Mouse (Mus musculus) adrenal gland, adult (tissue): ENCODE measurements around the gene Ptf1a.

ENCODE experiments used
- DNase-seq, 2 experiments: peaks; one replicate each; pipeline ENCODE4 v3.0.0; 2022 to 2023; ENCODE audit warnings: low spot score in 1 of 2; ENCODE audit not compliant: inconsistent age in 2 of 2

Gene Ptf1a

DNA sequence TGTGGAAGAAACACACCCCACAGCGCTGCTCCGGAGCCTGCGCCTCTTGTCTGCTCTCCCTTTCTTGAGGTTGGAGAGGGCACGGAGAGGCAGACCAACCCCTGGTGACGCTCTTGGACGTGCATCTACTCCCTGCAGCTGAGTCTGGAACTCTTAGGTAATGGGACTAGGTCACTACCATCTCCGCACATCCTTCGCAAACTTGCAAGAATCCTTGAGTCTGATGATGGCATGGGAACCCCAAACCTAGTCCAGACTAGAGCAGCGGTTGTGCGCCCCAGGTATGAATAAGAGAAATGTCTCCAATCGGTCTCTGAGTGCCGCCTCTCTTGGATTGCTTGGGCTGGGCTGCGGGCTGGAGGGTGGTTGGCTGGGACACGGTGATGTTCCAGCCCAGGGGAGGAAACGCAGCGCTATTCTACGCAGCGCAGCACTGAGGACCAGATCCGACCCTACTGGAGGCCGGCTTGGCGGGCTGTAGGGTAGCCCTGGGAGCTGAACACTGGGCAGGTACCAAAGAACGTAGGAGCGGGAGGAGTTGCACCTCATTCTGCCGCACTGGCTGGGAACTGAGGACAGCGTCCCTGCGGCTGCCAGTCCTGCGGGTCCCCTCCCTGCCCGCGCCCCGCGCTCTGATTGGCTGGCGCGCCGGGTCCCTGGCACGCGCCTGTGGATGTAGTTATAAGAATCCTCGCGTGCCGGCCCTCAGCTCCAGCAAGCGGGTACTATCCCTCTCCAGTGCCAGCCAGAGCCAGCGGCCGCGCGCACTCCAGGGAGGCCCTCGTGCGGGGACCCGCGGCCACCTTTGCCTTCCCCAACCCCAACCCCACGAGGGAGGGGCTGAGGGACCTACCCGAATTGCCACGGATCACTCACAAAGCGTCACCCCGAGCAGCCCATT lies at the start of gene Ptf1a:
TSS of gene Ptf1a (plus strand) at position 733 of the 901 bp plus-strand sequence.
- peak in 1 of 2 experiments; percentile 22 for DNase-seq

- DNase-seq, result no peak
Observed at GRCm38 (mm10) chr2:19405409-19405808, 40.1 kb upstream of the Ptf1a start.

- DNase-seq, result no peak
Observed at GRCm38 (mm10) chr2:19406531-19406930, 38.9 kb upstream of the Ptf1a start.

GRCm38 (mm10) chr2:19414222-19414965 lies 31.1 kb upstream of the Ptf1a start:
- peak; percentile 32 to 83 for DNase-seq

GRCm38 (mm10) chr2:19415063-19415521 lies 30.4 kb upstream of the Ptf1a start:
- peak in 1 of 2 experiments; percentile 91 for DNase-seq

GRCm38 (mm10) chr2:19416066-19416465 lies 29.4 kb upstream of the Ptf1a start:
- DNase-seq, result no peak

DNA sequence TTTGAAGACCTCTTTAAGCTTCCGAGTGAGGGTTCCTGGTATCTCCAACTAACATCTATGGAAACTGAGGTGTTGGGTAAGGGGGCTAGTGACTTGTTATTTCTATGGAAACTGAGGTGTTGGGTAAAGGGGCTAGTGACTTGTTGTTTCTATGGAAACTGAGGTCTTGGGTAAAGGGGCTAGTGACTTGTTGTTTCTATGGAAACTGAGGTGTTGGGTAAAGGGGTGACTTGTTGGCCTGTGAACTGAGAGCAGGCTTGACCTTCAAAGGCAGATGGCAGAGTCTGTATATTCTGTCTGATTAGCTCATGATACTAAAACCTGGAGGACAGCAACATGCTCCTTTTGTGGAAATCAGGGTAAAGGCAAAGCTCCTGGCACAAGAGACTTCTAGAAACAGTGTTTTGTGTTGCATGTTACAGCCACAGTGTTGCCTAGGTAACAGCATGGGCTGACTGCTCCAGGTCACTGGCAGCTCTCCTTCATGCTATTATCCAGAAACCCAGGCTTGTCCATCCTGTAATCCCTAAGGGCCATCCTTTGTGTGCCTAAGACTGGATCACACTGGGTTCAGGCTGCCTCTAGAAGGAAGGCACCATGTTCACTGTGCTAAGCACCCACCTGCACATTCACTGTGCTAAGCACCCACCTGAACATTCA lies 25.6 kb upstream of the Ptf1a start:
- DNase-seq, result no peak

GRCm38 (mm10) chr2:19422226-19422625 lies 23.2 kb upstream of the Ptf1a start:
- DNase-seq, result no peak

DNA sequence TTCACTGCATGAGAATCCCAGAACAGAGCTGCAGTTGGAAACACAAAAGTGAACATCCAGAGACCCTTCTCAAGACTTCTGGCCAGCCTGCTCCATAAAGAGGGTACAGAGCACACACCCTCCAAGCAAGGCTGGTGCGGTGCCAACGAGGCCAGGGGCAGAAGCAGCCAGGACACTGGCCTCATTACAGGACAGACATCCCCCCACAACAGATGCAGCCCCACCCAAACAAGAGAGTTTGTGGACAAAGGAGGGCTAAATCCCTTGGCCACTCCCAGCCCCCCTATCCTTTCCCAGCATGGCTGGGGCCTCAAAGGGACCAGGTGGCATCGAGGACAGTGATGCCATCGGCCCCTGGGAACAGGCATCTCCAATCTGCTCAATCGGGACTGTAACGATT lies 22.4 kb upstream of the Ptf1a start:
- no peak for DNase-seq

- DNase-seq, result peak; percentile 36 to 70
Observed at GRCm38 (mm10) chr2:19429031-19429430, 16.4 kb upstream of the Ptf1a start.

- DNase-seq, result no peak
Observed at GRCm38 (mm10) chr2:19429691-19430690, 15.5 kb upstream of the Ptf1a start.

DNA sequence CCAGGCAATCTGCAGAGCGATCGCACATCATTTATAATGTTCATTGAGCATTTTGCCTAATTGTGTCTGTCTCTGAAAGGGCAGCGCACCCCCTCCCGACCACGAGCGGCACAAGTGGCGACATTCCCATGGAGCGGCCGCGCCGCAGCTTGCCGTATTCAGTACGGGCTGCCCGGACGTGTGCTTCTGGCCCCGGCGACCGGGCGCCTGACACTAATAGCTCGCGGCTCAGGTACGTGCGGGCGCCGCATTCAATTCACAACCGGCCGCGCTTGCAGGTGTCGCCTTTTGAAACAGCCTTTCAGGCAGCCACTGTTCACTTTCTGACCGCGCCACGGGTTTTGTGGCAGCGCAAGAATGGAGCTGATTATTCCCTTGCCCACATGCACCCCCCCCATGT lies 14.7 kb upstream of the Ptf1a start:
- peak in 1 of 2 experiments; percentile 39 for DNase-seq

DNA sequence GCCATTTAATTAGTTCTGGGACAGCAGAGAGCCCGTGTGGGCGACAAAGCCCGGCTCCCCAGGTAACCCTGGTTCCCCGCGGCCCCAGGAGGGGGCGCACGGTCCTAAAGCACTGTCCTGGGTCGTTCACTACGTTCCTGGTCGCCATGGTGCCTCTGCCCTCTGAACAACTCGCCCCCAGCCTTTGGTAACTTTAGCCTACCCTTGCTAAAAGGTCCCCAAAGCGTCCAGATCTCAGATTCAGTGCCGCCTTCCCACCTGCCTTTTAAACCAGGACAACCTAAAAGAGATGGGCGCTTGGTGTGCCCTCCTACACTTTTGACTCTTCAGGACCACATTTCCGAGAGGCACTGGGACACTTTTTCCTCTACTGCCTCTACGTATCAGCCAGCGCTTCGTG lies 14.3 kb upstream of the Ptf1a start:
- peak in 1 of 2 experiments; percentile 22 for DNase-seq

- DNase-seq, result peak in 1 of 2 experiments; percentile 23
Observed at GRCm38 (mm10) chr2:19431614-19432323, 13.7 kb upstream of the Ptf1a start.

DNA sequence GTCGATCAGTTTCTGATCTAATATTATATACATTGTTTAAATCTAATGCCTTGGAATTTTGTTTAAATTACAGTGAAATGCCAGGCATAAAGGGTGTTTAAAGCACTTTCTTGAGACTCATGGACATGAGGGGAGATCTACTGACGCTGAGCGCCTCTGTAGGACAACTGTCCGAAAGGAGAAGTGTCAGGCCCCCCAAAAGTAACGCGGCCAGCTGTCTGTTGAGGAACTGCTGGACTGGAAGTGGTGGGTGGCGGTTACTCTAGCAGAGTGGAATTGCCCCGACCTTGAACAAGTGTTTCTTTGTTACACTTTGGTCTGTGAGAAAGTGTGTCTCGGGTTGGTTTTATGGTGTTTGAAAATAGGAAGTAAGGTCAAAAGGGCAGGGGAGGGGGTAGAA lies 1.1 kb upstream of the Ptf1a start:
- DNase-seq, result no peak

GRCm38 (mm10) chr2:19445871-19446501 lies 523 bp downstream of the Ptf1a start:
- no peak for DNase-seq

GRCm38 (mm10) chr2:19446746-19447145 lies 1.3 kb downstream of the Ptf1a start:
- DNase-seq, result no peak

- peak in 1 of 2 experiments; percentile 65 for DNase-seq
Observed at GRCm38 (mm10) chr2:19448042-19448700, 2.7 kb downstream of the Ptf1a start.
